Mouse (Mus musculus): ENCODE results near the gene Ninj1. TPM values are rescaled to one million over a fixed set of nuclear protein-coding genes. Genes with fewer than 3 reads are reported as not detected.

Gene Ninj1
- total RNA-seq (2021) = 10 to 100 TPM; 77.3 to 79.6 TPM
- long read RNA-seq, experiment 1, transcript Ninj1-201 (4 exons, 1,187 nt) = major isoform, 143 of 153 reads
- long read RNA-seq, experiment 1, partial matches to known transcripts = 6 of 153 reads
- long read RNA-seq, experiment 1, other reads (novel, unspliced or antisense) = 4 of 153 reads
- long read RNA-seq, experiment 2, transcript Ninj1-201 (4 exons, 1,187 nt) = major isoform, 87 of 92 reads
- long read RNA-seq, experiment 2, partial matches to known transcripts = 0 of 92 reads
- long read RNA-seq, experiment 2, other reads (novel, unspliced or antisense) = 4 of 92 reads

GRCm38 (mm10) chr13:49187288-49188218 is at the start of gene Ninj1:
TSS of gene Ninj1 (plus strand) at chr13:49187485.
- peak; percentile 91 for DNase-seq

DNA sequence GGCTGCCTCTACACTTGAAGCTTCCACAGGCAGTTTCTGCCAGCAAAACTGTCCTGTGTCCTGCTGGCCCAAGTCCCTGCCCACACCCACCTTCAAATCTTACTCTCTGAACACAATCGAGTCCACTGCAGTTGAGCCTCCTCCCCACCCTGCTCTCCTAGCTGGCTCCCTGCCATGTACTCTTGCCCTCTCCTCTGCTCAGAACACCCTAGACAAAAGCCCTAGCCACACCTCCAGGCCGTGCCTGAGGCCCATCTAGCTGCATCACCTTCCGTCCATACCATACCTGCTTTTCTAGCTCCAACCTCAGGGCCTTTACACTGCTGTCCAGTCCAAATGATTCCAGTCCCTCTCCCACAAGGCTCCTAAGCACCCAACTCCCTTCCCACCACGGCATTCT is 46.7 kb upstream of the Ninj1 start:
- no peak for DNase-seq

DNA sequence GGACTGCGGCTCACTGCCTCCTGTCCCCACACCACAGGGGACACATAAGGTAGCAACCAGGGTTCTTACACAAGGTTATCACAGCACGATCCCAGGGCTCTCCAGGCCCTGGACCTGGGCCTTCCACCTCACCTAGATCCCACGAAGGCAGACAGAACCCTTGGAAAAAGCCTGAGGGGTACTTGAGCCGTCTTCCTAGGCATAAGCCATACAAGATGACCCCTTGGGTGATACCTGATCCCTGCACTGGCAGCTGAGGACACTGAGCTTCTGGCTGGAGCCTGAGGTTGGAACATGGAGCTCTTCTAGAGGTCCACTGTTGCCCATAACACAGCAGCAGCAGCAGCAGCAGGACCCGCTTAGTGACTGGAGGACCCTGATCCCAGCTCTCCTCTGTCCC is 44.9 kb upstream of the Ninj1 start:
- no peak for DNase-seq

GRCm38 (mm10) chr13:49143323-49143722 is 44.0 kb upstream of the Ninj1 start:
- no peak for DNase-seq

GRCm38 (mm10) chr13:49144451-49144850 is 42.8 kb upstream of the Ninj1 start:
- DNase-seq = no peak

- DNase-seq = no peak
Observed at GRCm38 (mm10) chr13:49145396-49145795, 41.9 kb upstream of the Ninj1 start.

DNA sequence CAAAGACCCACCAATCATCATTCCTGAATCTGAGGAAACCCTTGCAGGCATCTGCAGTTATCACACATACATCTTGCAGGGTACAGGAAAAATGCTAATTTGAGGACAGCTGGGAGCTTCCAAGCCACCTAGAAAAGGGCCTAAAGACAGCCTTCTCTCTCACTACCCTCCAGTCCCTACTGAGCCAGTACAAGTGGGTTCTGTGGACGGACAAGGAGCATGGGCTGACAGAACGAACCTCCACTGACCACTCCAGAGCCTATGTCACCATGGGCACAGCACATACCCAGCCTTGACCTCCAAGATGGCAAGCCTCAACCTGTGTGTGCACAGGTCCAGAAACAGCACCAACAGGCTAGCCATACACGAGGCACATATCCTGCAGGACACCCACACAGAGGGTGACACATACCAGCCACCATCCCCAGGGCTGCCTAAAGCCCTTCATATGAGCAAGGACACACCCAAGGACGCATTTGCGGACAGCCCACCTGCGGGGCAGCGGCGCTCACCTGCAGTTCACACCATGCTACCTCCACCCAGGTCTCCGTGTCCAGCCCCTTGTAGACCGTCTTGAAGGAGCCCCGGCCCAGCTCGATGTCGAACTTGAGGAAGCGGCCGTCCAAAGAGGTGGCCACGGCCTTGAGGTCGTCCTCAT is 41.1 kb upstream of the Ninj1 start:
- no peak for DNase-seq

GRCm38 (mm10) chr13:49146698-49147006 is 40.6 kb upstream of the Ninj1 start:
- DNase-seq = peak; percentile 11

DNA sequence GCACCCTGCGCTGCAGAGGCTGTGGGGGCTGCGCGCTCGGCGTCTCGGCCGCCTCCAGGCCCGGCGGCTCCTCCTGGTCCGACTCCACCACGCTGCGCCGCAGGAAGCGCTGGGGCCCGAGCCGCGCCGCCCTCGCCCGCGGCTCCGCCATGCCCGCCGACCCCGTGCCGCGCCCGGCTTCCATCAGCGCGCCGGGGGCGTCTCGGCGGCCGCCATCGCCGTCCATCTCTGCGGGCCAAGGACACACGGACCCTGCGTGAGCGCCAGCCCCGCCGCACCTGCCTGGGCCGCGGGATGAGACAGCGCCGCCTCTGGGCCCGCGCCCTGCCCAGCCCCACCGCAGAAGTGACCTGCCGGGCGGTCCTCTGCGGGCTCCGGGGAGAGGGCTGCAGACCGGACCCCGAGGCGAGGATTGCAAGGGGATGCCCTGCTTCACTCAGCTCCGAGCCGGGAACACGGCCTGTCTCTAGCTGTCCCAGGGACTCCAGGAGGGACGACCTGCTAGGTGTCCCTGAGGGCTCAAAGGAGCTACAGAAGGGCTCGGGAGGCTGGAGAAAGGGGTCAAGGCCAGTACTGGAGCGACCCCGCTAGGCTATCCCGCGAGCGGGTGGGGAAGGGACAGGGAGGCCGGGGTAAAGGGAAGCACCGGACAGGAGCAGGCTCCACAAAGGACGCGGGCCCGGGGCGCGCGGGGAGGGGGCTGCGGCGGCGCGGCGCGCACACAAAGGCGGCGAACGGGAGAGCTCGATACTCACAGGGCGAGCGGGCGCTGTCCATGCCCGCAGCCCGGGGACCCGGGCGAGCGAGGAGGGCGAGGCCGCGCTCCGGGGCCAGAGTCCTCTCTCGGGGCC is 40.1 kb upstream of the Ninj1 start:
- peak; percentile 42 for DNase-seq

GRCm38 (mm10) chr13:49147858-49148226 is 39.4 kb upstream of the Ninj1 start, which contains the start of gene Wnk2:
TSS of gene Wnk2 (minus strand) at chr13:49148014.
- DNase-seq = peak; percentile 84

DNA sequence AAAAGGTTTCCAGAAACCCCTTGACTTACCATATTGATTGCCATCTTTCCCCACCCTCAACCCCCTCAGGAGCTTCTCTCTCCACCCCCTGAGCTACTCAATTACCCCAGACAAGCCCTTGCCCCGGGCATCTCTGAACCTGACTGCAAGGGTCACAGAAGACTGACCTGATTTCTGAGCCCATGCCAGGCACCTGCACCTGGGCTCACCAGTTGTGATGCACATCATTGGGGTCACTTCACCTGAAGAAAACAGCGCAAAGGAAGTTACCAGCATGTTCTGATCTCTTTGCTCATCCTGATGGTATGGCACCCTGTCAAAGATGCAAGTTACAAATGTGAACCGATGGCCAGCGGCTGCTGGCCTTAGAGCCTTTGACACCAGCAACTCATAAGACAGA is 38.6 kb upstream of the Ninj1 start:
- DNase-seq = no peak

DNA sequence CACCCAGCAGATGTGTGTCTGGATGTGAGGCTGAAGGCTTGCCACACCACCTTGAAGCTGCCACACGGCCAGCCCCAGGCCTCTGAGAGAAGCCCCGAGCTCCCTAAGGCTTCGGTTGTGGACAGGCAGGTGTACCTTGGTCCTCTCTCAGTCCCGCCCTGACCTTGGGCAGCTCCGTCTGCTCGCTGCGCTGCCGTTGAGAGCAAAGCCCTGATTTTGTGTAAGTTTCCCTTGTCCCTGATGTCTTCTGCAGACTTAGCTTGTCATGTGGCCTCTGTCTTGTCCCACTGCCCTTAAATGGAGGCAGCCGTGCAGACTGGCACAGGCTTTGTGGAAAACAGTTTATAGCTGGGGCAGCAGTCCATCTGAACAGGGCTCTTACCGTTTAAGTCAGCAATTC is 33.3 kb upstream of the Ninj1 start:
- no peak for DNase-seq

DNA sequence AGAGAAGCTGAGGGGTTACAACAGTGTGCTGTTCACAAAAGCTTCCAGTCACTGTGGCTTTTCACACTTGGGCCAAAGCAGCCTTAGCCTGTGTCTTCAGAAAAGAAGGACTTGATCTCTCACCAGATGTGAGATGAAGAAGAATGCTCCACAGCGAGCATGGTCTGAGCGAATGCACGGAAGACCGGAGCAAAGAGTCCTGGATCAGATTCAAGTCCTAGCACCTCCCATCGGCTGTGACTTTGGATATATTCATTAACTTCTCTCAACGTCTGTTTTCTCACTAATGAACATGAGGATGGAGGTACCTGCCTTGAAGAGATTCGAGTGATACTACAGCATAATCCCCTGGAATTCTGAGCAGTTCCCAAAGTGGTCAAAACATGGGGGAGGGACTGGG is 32.7 kb upstream of the Ninj1 start:
- DNase-seq = no peak

DNA sequence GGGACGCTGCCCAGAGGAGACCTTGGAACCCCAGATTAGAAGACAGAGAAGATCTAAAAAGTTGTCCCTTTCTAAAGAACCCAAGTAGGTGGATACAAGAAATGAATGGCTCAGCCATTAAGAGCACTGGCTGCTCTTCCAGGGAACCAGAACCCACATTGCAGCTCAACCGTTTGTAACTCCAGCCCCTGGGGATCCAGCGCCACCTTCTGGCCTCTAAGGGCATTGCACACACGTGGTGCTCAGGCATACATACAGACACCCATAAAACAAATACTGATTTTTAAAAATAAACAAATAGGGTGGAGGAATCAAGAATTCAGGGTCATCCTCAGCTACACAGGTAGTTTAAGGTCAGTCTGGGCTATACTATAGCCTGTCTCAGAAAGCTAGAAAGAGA is 30.6 kb upstream of the Ninj1 start:
- DNase-seq = no peak

- DNase-seq = no peak
Observed at GRCm38 (mm10) chr13:49158040-49158713, 29.1 kb upstream of the Ninj1 start.

DNA sequence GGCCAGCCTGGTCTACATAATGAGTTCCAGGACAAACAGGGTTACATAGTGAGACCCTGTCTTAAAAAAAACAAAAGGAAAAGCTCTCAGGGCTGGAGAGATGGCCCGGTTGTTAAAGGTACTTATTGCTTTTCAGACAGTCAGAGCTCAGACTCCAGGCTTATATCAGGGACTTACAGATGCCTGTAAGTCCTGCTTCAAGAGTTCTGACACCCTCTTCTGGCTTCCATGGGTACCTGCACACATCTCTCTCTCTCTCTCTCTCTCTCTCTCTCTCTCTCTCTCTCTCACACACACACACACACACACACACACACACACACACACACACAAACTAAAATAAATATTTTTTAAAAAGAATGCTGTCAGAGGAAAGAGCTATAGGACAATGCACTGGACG is 26.0 kb upstream of the Ninj1 start:
- DNase-seq = no peak

DNA sequence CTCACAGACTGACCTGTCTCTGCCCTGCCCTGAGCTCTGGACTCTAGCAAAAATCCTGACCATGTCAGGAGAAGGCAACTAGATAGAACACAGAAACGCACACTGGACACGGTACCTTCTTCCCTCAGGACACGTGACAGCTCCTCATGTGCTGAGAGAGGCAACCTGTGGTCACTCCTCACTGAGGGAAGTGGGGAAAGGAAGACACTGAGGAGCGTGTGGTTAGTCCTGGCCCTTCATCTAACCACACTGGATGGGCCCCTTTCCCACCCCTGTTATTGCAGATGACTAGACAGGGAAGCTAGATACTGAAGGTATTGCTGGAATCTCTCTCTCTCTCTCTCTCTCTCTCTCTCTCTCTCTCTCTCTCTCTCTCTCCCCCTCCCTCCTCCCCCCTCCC is 24.6 kb upstream of the Ninj1 start:
- no peak for DNase-seq

GRCm38 (mm10) chr13:49163645-49164044 is 23.6 kb upstream of the Ninj1 start:
- DNase-seq = no peak

DNA sequence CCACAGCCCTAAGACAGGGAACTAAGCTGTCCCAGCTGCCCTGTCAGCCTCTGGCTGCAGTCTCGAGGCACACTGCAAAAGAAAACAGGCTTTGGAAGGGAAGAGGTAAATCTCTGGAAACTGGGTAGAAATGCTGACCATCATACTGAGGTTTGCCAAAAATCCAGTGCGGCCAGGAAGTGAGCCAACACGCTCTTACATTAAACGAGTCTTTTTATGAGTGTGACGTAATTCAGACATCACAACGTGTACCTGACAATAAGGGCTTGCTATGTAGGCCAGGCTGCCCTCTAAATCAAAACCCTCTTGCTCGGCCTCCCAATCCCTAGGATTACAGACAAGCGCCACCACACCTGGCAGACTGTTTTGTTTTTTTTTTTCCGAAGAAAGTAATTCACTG is 20.2 kb upstream of the Ninj1 start:
- DNase-seq = no peak

- DNase-seq = peak; percentile 97
Observed at GRCm38 (mm10) chr13:49169448-49170207, 17.7 kb upstream of the Ninj1 start.

DNA sequence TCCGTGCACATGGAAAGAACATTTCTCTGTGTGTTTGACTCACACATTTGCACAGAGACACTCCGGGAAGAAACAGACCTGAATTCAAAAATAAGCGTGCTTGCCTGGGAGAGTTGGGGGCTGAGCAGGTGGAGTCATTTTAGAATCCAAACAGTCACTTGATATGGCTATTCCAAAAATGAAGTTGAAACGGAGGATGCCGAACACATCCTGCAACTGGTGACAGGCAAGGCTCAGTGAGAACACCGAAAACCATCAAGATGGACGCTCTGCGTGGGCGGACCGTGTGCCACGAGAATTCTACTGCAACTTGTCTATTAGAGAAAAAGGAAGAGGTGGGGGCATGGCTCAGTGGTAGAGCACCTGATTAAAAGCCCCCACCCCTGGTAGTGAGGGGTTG is 16.7 kb upstream of the Ninj1 start:
- DNase-seq = no peak

All from adrenal gland, postnatal 10 days (tissue).